Mouse (Mus musculus) heart, adult 2 months (tissue): ENCODE measurements around the gene Gfral. TPM values are rescaled to one million over a fixed set of nuclear protein-coding genes. Genes with fewer than 3 reads are reported as not detected.

Experiments
- DNase-seq, 2 experiments: peaks; one replicate each; pipeline ENCODE4 v3.0.0; 2021
- H3K27ac ChIP-seq: fragments of 200-600 bp; 2 replicates; pipeline ENCODE4 v1.8.1; 2022
- H3K27me3 ChIP-seq: fragments of 200-500 bp; 2 replicates; pipeline ENCODE4 v1.6.1; 2012; ENCODE audit warnings: mild to moderate bottlenecking, low read length, inconsistent platforms, mixed read lengths; ENCODE audit not compliant: control insufficient read depth, insufficient read depth
- H3K36me3 ChIP-seq: fragments of 200-500 bp; 2 replicates; pipeline ENCODE4 v1.6.1; 2012; ENCODE audit warnings: low read length, inconsistent platforms; ENCODE audit not compliant: control insufficient read depth, insufficient read depth
- H3K4me1 ChIP-seq: fragments of 200-500 bp; 2 replicates; pipeline ENCODE4 v1.6.1; 2011; ENCODE audit warnings: low read length; ENCODE audit not compliant: control insufficient read depth, insufficient read depth
- H3K4me3 ChIP-seq: fragments of 200-600 bp; 2 replicates; pipeline ENCODE4 v1.8.1; 2022
- H3K79me2 ChIP-seq: fragments of 200-500 bp; replicated peaks from 2 replicates; pipeline ENCODE4 v1.6.1; 2012; ENCODE audit warnings: mild to moderate bottlenecking, inconsistent platforms, low read length, moderate library complexity, mixed read lengths; ENCODE audit not compliant: control insufficient read depth, insufficient read depth
- H3K9ac ChIP-seq: fragments of 200-500 bp; 2 replicates; pipeline ENCODE4 v1.6.1; 2012; ENCODE audit warnings: low read depth, mild to moderate bottlenecking, control low read depth, inconsistent platforms, low read length, mixed read lengths
- CTCF ChIP-seq: fragments of 200-600 bp; IDR thresholded peaks from 2 replicates; pipeline ENCODE4 v1.8.1; 2022; ENCODE audit warnings: antibody characterized with exemption, mild to moderate bottlenecking, moderate library complexity
- EP300 ChIP-seq: fragments of 200-500 bp; IDR thresholded peaks from 2 replicates; pipeline ENCODE4 v1.6.1; 2011; ENCODE audit warnings: low read depth, low read length, control low read depth; ENCODE audit not compliant: insufficient read depth
- POLR2A ChIP-seq: fragments of 200-500 bp; IDR thresholded peaks from 2 replicates; pipeline ENCODE4 v1.6.1; 2011; ENCODE audit warnings: mild to moderate bottlenecking, low read depth, low read length, control low read depth; ENCODE audit not compliant: insufficient read depth
- WGBS: fragments of 180-500 bp; shearing (Covaris S2); methylation state at CpG from one replicate; pipeline ENCODE4 v1.1.7; 2018; 5-methylcytosine and 5-hydroxymethylcytosine counted together
- intact Hi-C: fragments of 180-260 bp; cut with DNase I; formaldehyde crosslinking; loops from one replicate; pipeline ENCODE4 v1.15.1; 2025
- polyA plus RNA-seq: library from polyadenylated mRNA; depleted of rRNA; stranded (reverse); fragments of >200 nt; gene quantifications from 2 replicates; pipeline ENCODE4 v1.2.3, GENCODE M21; 2012
- total RNA-seq, 2 experiments: library from RNA; stranded (reverse); gene quantifications; 2 replicates each; pipeline ENCODE4 v1.2.3; 2021

The Gfral gene
- total and polyA plus RNA-seq, 3 experiments, result not detected

DNA sequence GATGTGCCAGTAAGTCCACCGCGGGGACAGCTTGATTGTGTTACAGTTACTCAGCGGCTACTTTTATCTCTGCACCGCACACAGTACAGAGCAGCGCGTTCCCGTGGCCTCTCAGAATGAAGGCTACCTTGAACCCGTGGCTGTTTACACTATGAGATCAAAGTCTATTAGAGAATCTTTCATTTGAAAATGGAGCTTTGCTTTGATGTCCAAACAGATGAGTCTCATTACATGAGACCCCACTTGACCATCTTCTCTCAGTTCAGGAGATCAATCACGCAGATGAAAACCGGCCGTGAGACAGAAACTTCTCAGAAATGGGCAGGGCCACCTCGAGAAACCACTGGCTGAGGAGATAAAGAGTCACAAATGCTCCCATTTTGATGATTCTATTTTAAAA lies 23.8 kb upstream of the Gfral start:
- no peak overlapping the region for H3K4me3 ChIP-seq
- intact Hi-C loops, result no loop called here
- H3K4me1 ChIP-seq, result no peaks in the 10 kb centered on the region; the same call in 1 of the 2 replicates

DNA sequence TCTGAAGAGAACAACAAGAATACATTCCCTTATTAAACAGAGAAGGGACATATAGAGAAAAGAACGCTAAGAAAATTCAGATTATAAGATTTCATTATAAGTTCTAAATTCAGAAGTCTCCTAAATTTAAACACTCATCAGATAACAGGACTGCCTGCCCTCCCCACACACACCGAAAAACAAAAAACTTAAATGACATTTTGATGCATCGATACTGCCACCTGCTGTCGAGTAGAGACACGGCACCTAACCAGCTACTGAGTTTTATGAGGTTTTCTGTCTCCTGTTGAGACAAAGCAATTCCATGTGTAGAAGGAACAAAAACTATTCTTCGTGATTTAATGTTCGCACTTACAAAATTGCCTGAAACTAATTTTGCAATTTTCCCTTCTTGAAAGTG lies 23.2 kb upstream of the Gfral start:
- H3K79me2 ChIP-seq, result no peaks in the 10 kb centered on the region
- WGBS, result under 1% methylated on average over 7 of the region's 7 CpGs
- intact Hi-C loops, result loop anchor here (1.0 kb wide), 1 partner anchor 473 kb away; no protein-coding TSS in a partner anchor
- no peaks in the 10 kb centered on the region; the same call in 1 of the 2 replicates for H3K4me1 ChIP-seq
- TF ChIP-seq CTCF, result peak; percentile 88
- TF ChIP-seq POLR2A, result no peak
- H3K27ac ChIP-seq, result no peak overlapping the region
- H3K4me3 ChIP-seq, result peak overlapping the region; percentile 37
- no peak overlapping the region for H3K9ac ChIP-seq
- H3K36me3 ChIP-seq, result no peaks in the 10 kb centered on the region
- H3K27me3 ChIP-seq, result peaks cover 1% of the 10 kb centered on the region; the same call in 1 of the 2 replicates
- peak; percentile 28 to 40 for DNase-seq

More for the DNA sequence above, 23.8 kb upstream of the Gfral start:
- DNase-seq, result no peak
- H3K79me2 ChIP-seq, result no peaks in the 10 kb centered on the region
- 30% methylated on average over 12 of the region's 12 CpGs for WGBS
- no peak overlapping the region for H3K9ac ChIP-seq
- H3K36me3 ChIP-seq, result no peaks in the 10 kb centered on the region
- H3K27me3 ChIP-seq, result peaks cover 1% of the 10 kb centered on the region; the same call in 1 of the 2 replicates
- no peak overlapping the region for H3K27ac ChIP-seq
- TF ChIP-seq CTCF (no peak), EP300 (no peak), POLR2A (no peak)

- H3K27me3 ChIP-seq, result peaks cover 1% of the 10 kb centered on the region; the same call in 1 of the 2 replicates
- H3K27ac ChIP-seq, result no peak overlapping the region; the same call in 1 of the 2 replicates
- no peaks in the 10 kb centered on the region for H3K79me2 ChIP-seq
- intact Hi-C loops, result loop anchor here (1.0 kb wide), 1 partner anchor 473 kb away; no protein-coding TSS in a partner anchor
- H3K9ac ChIP-seq, result peak overlapping the region; percentile 55; the same call in 1 of the 2 replicates
- DNase-seq, result peak; percentile 5 to 25
- H3K4me1 ChIP-seq, result no peaks in the 10 kb centered on the region; the same call in 1 of the 2 replicates
- H3K36me3 ChIP-seq, result no peaks in the 10 kb centered on the region
- peak overlapping the region; percentile 37 for H3K4me3 ChIP-seq
- TF ChIP-seq EP300 (no peak), POLR2A (no peak)
- 3% methylated on average over 14 of the region's 14 CpGs for WGBS
These were observed 22.6 kb upstream of the Gfral start for GRCm38 (mm10) chr9:76235945-76236503.

GRCm38 (mm10) chr9:76234899-76235298 lies 21.4 kb upstream of the Gfral start:
- Histone ChIP-seq H3K36me3 (no peaks in the 10 kb centered on the region), H3K9ac (no peak overlapping the region), H3K79me2 (no peaks in the 10 kb centered on the region), H3K27ac (no peak overlapping the region), H3K4me3 (no peak overlapping the region), H3K4me1 (no peaks in the 10 kb centered on the region; the same call in 1 of the 2 replicates), H3K27me3 (peaks cover 1% of the 10 kb centered on the region; the same call in 1 of the 2 replicates)
- intact Hi-C loops, result no loop called here
- WGBS, result 80% methylated on average over 7 of the region's 7 CpGs
- TF ChIP-seq POLR2A, result no peak
- no peak for TF ChIP-seq EP300
- no peak for TF ChIP-seq CTCF
- no peak for DNase-seq

DNA sequence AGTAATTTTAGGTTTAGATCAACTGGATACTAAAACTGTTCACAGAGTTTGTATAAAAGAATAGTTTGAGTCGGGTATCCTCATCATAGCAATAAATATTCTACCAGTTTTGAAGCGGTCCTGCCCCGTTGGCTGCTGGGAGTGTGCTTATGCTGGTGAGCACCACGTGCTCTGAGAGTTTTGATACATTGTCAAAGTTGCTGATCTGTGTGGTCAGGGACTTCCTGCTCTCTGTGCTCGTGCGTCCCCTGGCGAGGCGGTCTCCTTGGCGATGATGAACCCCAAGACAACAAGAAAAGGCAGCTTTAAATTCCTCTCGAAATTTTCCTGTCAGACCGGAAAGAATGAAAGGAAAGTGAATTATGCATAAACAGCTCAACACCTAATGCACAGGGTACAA lies 16.9 kb upstream of the Gfral start:
- H3K9ac ChIP-seq, result no peak overlapping the region
- H3K4me3 ChIP-seq, result no peak overlapping the region
- H3K27ac ChIP-seq, result no peak overlapping the region
- no peak for TF ChIP-seq EP300
- DNase-seq, result no peak
- WGBS, result 36% methylated on average over 11 of the region's 11 CpGs
- H3K27me3 ChIP-seq, result 0 out of 2 replicates have a peak, but pooled peaks cover 1% of the 10 kb centered on the region
- intact Hi-C loops, result no loop called here
- no peaks in the 10 kb centered on the region for H3K79me2 ChIP-seq
- H3K4me1 ChIP-seq, result no peaks in the 10 kb centered on the region; the same call in 1 of the 2 replicates
- no peaks in the 10 kb centered on the region for H3K36me3 ChIP-seq

DNA sequence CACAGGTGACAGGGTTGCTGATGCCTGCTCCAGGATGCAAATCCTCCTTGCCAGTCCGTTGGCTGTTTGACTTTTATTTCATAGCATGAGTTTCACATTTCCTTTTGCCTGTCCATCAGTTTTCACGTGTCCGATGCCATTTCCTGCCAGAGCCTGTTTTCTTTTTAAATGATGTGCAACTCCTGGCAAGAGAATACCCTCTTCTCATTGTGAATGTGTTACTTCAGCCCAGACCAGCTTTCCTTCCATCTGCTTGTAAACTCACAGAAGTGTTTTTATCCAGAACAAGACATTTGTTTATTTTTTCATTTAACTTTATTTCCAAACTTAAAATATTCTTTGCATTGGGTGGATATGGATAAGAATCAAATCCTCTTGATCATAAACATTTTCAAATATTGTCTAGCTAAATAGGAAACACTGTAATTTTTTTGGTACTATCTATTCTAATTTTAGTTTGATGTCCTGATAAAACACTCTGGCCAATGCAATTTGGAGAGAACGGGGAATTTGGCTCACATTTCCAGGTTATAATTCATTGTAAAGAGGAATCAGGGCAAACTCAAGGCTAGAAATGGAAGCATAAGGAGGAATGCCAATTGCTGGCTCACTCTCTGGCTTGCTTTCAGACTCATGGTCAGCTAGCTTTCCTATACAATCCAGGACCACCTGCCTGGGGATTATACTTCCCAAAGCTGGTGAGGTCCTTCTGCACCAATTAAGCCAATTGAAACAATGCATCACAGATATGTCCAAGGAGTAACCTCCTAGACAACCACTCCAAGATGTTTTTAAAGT lies 3.9 kb upstream of the Gfral start:
- Histone ChIP-seq H3K4me3 (no peak overlapping the region), H3K36me3 (no peaks in the 10 kb centered on the region), H3K27me3 (no peaks in the 10 kb centered on the region), H3K4me1 (no peaks in the 10 kb centered on the region), H3K79me2 (no peaks in the 10 kb centered on the region), H3K27ac (no peak overlapping the region), H3K9ac (no peak overlapping the region)
- no peak for TF ChIP-seq POLR2A
- no peak for TF ChIP-seq EP300
- no peak for TF ChIP-seq CTCF
- 50% methylated on average over 4 of the region's 4 CpGs for WGBS
- no peak for DNase-seq
- intact Hi-C loops, result no loop called here
